Mouse (Mus musculus) bone marrow, adult 2 months (tissue): ENCODE measurements around the gene Cela3b.

ENCODE experiments used
- CTCF ChIP-seq: fragments of 200-500 bp; IDR thresholded peaks from 2 replicates; pipeline ENCODE4 v1.5.1; 2011; ENCODE audit warnings: low read length, control low read depth; ENCODE audit not compliant: control insufficient read depth, insufficient read depth
- POLR2A ChIP-seq: fragments of 200-500 bp; IDR thresholded peaks from 2 replicates; pipeline ENCODE4 v1.6.1; 2011; ENCODE audit warnings: low read depth, mild to moderate bottlenecking, control low read depth, low read length, borderline replicate concordance; ENCODE audit not compliant: control insufficient read depth

- TF ChIP-seq CTCF (no peak), POLR2A (no peak)
Measured at GRCm38 (mm10) chr4:137396641-137397525, 33.5 kb downstream of the Cela3b start.
